Mouse (Mus musculus) layer of hippocampus, adult 9-10 months (tissue): ENCODE data around the gene Abt1.
A peak's percentile ranks its signal among the peaks of the same experiment; 100 is the strongest.

ENCODE experiments used
- DNase-seq: peaks from one replicate; pipeline ENCODE4 v3.0.0; 2022; ENCODE audit warnings: low spot score

Gene Abt1

DNA sequence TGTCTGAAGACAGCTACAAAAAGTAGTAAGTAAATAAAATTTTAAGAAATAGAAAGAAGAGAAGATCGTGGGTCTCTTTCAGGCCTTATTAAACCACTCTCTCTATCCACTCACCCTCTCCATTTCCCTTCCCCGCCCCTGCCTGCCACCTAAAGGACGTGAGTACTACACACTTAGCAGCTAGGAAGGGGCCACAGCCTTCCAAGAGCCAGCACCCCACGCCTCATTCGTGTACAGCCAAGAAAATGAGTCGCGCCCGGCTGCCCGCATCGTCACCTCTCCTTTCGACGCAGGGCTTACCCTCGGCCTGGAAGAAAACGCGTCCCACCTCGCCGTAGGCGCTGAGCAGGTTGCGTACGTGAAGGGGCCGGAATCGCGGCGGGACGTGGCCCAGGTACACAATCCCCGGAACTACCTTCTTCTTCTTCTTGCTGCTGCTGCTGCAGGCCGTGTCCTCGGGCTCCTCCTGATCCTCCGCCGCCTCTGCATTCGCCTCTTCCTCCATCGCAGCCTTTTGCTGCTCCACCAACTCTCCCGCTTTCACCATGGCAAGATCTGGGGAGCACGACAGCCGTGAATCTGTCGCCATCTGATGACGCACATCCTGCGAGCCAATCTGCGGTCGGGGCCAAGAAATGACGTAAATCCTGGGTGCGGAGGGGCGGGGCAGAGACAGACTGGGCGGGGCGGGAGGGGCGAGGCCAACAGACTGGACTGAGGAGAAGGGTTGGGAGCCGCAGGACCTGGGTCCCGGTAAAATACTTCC lies at the start of gene Abt1:
Abt1 (minus strand) TSS at position 581 of the 766 bp plus-strand sequence.
- no peak for DNase-seq

GRCm38 (mm10) chr13:23466911-23467310 lies 43.2 kb upstream of the Abt1 start:
- DNase-seq: peak; percentile 64

DNA sequence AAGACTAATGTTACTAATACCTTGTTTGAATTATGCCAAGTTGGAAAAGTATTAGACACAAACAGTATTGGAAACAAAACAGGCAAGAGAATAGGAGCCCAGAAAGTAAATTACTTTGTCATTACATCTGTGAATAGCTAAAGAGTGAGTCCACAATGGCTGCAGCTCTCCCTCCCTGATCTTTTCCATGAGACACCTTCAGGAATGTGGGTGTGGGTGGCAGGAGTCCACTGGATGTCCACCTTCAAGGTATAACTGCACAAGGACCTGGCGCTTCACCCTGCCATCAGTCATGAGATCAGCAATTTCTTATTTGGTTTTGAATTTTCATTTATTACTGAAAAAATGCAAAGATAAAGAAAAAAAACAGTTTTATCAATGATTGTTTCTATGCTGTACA lies 42.6 kb upstream of the Abt1 start:
- no peak for DNase-seq

GRCm38 (mm10) chr13:23465600-23466109 lies 42.0 kb upstream of the Abt1 start, which contains the start of gene Btn1a1:
Gene Btn1a1 (minus strand): TSS chr13:23465901.
- no peak for DNase-seq

DNA sequence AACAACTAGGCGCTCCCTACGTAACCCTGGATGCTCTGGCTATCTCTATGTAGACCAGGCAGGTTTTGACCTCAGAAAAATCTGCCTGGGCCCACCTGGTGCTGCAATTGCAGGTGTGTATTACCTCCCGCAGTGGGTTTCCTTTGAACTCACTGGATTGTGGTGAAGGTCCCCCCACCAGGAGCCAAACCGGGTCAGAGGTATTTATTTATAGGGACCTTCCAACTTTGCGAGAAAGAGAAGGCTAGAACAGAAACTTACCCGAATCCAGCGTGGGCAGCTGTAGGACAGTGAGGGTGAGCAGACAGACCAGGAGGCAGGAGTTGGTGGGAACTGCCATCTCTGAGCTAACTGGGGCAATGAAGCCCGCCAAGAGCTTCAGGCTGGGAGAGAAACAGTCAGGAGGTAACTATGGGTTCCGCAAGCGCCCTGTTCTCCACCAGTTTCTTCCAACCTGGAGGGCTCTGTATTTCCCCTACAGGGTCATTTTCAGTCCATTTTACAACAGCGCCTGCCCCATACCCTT lies 41.2 kb upstream of the Abt1 start:
- DNase-seq: no peak

DNA sequence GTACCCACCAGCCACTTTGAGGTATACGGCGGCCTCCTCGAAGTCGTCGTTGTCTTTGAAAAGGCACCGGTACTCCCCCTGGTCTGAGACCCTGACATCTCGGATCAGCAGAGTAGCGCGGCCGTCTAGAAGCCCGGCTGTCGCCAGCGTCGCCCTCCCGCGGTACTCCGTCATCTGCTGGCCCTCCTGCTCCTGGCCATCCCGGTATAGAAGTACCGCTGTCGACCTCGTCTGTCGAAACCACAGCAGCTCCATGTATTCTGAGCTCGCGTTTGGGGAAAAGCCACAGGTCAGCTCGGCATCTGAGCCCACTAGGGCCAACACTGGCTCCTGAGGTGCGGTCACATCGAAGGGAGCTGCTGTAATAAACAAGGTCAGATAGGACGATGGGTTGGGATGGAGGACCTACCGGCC lies 40.6 kb upstream of the Abt1 start:
- no peak for DNase-seq

DNA sequence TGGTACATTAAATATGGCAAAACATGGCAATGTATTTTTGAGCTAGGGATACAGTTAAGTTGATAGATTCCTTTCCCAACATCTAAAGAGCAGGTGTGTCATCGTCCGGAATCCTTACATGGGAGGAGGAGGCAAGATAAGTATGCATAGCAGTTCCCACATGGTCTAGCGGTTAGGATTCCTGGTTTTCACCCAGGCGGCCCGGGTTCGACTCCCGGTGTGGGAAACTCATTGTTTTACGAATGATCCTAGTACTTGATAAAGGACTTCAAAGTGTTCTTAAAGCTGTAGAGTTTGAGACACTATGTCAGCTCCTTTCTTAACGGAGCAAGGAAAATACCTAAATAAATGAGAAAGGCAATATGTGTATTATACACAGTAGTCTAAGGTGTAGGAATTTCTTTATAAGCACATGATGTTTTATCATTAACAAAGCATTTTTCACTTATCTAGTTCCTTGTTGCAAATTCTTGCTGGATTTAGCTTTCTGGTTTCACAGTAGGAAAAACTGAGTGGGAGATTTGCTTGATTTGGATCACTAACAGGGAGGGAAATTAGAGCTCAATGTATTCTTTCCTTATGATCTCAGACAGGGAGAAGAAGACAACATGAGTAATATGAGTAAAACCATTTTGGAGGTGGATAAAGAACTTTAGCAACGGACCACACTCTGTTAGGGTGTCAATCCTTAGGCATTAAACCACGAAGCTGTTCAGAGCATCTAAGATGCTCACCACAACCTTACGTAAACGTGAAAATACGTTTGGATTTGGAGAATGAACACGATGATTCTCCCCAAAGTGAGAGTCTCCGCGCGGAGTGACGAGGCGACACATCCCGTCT lies 39.9 kb upstream of the Abt1 start:
- peak; percentile 71 for DNase-seq

DNA sequence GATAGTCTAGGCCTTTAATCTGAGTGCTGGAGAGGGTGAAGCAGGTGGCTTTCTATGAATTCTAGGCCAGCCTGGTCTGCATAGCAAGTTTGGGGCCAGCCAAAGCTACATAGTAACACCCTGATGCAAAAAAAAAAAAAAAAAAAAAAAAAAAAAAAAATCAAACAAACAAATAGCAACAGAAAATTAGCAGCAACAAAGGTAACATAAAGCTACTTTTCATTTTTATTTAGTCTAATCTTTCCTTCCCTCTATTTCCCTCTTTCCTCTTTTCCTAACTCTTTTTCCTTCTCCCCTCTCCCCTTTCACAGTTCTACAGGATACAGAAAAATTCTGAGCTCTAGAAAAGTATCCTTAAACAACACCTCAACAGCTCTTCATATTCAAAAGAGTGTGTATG lies 39.0 kb upstream of the Abt1 start:
- DNase-seq: no peak

DNA sequence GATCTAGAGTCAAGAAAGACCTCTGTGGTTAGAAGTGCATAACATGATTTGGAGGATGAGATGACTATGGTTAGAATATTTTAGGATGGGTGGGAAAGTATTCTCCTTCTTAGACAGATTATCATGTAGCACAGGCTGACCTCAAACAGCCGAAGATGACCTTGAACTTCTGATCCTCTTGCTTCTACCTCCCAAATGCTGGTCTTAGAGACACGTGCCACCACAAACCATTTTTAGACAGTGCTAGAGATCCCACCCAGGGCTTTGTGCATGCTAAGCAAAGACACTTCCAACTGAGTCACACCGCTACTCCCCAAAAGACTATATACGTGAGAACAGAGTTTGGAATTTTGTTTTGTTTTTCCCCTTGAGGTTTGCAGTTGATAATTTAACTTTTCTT lies 38.4 kb upstream of the Abt1 start:
- no peak for DNase-seq

DNA sequence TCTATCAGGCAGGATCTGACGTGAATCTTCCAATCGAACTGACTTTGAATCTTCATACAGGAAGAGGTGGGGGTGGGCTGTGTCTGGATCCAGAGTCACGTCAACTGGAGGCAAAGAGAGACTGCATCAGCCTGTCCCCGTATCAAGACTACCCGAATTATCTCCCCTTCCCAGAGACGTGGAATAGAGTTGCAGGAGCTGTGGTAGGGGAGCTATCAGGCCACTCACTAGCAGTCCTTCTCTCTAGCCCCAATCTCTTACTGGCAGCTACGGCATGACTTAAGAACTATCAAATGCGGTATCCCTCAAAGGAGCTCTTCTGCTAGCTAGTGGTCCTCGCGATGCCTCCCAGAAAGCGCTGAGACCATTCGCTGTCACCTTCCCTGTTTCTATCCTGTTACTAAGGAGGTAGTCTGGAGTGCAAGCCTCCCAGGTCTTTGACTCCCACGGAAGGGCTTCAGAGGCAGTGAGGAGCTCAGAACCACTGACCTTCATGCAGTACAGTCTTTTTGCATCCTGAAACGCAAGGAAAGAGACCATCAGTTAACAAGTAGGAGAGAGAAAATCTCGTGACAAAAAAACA lies 35.7 kb upstream of the Abt1 start:
- no peak for DNase-seq

DNA sequence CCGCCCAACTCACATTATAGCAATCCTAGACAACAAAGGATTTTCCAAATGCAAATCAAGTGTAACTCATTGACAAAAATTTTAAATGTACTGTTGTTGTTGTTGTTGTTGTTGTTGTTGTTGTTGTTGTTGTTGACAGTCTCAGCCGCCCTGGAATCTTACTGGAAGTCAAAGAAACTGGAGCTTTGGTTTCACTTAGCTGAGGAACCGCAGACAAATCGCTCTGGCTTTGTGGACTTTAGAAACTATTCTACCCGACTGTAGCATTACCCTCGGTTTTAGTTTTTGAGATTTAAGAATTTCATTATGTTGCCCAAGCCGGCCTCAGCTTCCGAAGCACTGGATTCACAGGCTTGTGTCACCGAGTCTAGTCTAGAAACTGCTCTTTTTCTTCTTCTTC lies 30.3 kb upstream of the Abt1 start:
- no peak for DNase-seq

DNA sequence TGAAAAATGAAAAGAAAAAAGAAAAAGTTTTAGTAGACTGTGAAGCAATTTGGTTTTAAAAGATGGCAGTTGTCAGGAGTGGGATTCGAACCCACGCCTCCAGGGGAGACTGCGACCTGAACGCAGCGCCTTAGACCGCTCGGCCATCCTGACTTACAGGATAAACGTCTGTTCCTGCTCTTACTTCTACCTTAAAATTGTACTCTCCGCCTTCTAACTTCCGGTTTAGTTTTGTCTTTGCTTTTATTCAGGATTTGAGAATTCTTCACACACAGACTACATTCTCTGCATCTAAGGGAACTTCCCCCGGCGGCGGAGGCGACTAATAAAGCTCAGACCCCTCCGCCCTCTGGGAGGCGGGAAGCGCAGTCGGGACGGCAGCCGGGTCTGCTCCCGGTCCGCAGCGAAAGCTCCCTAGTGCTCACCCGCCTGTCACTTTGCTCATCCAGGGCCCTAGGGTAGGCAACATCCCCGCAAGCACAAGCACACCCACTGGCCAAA lies 29.7 kb upstream of the Abt1 start:
- no peak for DNase-seq

DNA sequence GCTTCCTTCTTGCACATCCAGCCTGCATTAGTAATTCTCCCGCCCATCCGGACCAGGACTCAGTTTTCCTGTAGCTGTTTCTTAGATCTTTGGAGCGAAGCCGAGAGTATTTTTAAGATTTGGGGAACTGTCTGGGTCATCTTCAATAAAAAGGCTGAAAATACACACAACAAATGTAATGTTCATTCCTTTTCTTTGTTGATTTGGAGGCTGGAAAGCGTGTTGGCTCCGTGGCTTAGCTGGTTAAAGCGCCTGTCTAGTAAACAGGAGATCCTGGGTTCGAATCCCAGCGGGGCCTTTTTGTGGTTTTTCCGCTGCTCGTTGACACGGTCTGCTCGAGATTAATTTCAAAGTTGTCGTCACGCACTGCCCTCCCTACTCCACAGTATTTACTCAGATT lies 26.7 kb upstream of the Abt1 start:
- DNase-seq: peak; percentile 89

DNA sequence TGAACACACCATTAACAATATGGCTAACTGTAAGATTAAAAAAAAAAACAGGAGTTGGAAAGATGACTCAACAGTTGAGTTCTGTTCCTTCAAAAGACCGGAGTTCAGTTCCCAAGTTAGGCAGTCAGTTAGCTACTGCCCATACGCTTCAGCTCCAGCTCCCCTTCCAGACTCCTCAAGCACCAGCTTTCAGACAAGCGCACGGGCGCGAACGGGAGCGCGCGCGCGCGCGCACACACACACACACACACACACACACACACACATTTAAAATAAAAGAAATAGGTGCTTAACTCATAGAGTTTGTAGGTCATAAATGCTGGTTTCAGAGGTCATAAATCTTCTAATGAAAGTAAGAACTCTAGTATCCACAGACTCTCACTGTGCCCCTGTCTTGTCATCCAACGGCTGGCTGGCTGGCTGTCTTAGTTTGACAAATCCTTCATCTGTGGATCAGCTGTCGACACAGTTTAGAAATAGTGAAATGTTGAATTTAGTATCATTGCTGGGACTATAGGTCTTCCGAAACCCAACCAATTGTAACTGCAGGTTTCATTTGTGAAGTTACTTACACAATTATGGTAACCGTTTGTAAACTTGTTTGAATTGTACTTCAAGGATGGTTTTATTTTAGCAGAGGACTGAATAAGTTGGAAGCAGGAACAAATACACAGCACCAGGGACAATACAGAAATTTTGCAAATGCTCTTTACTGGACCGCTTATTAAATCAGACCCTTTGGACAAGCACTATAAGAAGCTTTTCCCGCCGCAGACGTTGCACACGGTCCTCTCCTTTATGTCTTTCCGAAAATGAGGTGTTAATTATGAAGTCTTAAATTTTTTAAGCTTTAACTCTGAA lies 25.8 kb upstream of the Abt1 start:
- DNase-seq: no peak

GRCm38 (mm10) chr13:23448758-23449157 lies 25.1 kb upstream of the Abt1 start:
- DNase-seq: no peak

DNA sequence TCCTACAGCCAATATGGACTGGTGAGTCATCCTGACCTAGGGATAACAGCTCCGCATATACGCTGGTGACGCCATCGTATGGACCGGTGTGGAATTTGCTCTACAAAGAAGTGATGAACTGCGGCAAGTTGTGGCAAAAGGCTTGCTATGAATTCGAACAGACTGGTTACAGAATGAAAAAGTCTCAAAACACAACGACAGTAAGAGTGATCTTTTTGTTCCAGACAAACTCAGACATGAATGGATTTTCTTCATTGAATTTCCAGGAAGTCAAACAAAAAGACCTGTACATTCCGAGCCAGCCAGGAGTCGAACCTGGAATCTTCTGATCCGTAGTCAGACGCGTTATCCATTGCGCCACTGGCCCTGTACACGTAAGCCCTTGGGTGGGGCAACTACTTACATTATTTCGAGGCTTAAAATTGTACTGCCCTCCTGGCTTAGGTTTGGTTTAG lies 22.9 kb upstream of the Abt1 start:
- peak; percentile 95 for DNase-seq

GRCm38 (mm10) chr13:23445561-23446320 lies 22.1 kb upstream of the Abt1 start:
- DNase-seq: peak; percentile 98

GRCm38 (mm10) chr13:23445156-23445555 lies 21.5 kb upstream of the Abt1 start:
- DNase-seq: no peak

- no peak for DNase-seq
These were observed 20.8 kb upstream of the Abt1 start for GRCm38 (mm10) chr13:23444451-23444850.

GRCm38 (mm10) chr13:23439901-23440300 lies 16.2 kb upstream of the Abt1 start:
- no peak for DNase-seq
